Mouse (Mus musculus): ENCODE results near the gene Eno1.

GRCm38 (mm10) chr4:150193915-150194314 is 42.6 kb upstream of the Eno1 start:
- TF ChIP-seq CTCF (IDR thresholded peaks at IDR 0.05; ENCODE audit: extremely low read depth, insufficient read depth, insufficient read length, insufficient replicate concordance) (peak; percentile 59; the same call in 1 of the 2 replicates), POLR2A (IDR thresholded peaks at IDR 0.05; ENCODE audit: low read depth, low read length) (no peak)
